20 mouse cellular contexts compared by ENCODE assay signal in genomic region chr14:20216561-20217298, GRCm38 (mm10). TPM values are rescaled to one million over a fixed set of nuclear protein-coding genes. Genes with fewer than 3 reads are reported as not detected.
"Had no signal": no experiment of that assay in that cellular context is flagged by ENCODE, and none has a peak within 500 bp of the region (broad histone marks: within the 10 kb centered on the region; RNA-seq: fewer than 3 reads in every experiment).

No protein-coding gene starts in this region.

- H3K36me3 ChIP-seq: limb, embryonic 12.5 days; liver, embryonic 13.5 days; lung, embryonic 15.5 days; neural tube, embryonic 12.5 days had no signal

- H3K4me1 ChIP-seq: lung, embryonic 15.5 days had no signal

- H3K4me3 ChIP-seq: layer of hippocampus, adult 2 months; limb, embryonic 12.5 days; liver, embryonic 13.5 days; lung, embryonic 15.5 days; megakaryocyte, embryonic 14.5 days; neural tube, embryonic 12.5 days had no signal

- H3K27ac ChIP-seq: kidney, postnatal 0 days; layer of hippocampus, adult 2 months; limb, embryonic 12.5 days; liver, embryonic 13.5 days; lung, embryonic 15.5 days; macrophage; neural tube, embryonic 12.5 days had no signal

- H3K9me3 ChIP-seq: limb, embryonic 12.5 days; liver, embryonic 13.5 days; lung, embryonic 15.5 days; megakaryocyte, embryonic 14.5 days; neural tube, embryonic 12.5 days had no signal

- H3K27me3 ChIP-seq: limb, embryonic 12.5 days; liver, embryonic 13.5 days; lung, embryonic 15.5 days; neural tube, embryonic 12.5 days had no signal

- H3K9ac ChIP-seq: limb, embryonic 12.5 days; liver, embryonic 13.5 days; liver, postnatal 0 days; lung, embryonic 15.5 days; neural tube, embryonic 12.5 days had no signal

- H3K4me2 ChIP-seq: limb, embryonic 12.5 days; liver, embryonic 13.5 days; lung, embryonic 15.5 days; neural tube, embryonic 12.5 days had no signal

- DNase-seq: kidney, postnatal 36 days; liver; liver, embryonic 13.5 days; liver, postnatal 0 days; lung, postnatal 14 days; midbrain, embryonic 14.5 days; retina, postnatal 1 day; right cerebral cortex, postnatal 4 days; spleen, adult 18-20 months; thymus, adult 18-20 months had no signal

- ATAC-seq: liver, postnatal 0 days had no signal

RNA-seq across cellular contexts. Expression of gene Kcnk16, which starts 52.3 kb away (rescaled TPM):
- total RNA-seq: layer of hippocampus, adult 2 months; layer of hippocampus, postnatal 10 days; left cerebral cortex, postnatal 36 days; monocyte, adult 5-6 weeks had no signal
- polyA plus RNA-seq: kidney, postnatal 0 days; limb, embryonic 12.5 days; macrophage; midbrain, embryonic 14.5 days; neural tube, embryonic 12.5 days had no signal
